Mouse (Mus musculus): ENCODE results near the gene Rpa1.

DNA sequence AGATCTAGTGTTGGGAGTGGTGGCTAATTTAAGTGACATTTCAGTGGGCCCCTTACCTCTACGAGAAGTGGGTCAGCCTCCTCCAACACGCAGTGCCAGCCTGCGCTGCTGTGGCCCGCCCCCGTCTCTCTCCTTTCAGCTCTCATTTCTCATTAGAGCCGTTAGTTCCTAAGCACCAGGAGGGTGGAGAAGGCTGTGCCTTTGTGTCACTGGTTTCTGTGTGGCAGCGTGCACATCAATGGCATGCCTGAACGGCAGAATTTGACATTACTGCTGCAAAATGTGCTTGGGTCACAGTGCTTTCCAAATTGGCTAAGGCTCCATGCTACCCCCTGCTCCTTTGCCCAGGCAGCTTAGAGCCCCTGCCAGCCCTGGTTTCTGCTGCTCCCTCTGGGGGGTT lies 74.7 kb downstream of the Rpa1 start:
- TF ChIP-seq POLR2A (IDR thresholded peaks at IDR 0.05; ENCODE audit: low read depth, low read length) (no peak), CTCF (IDR thresholded peaks at IDR 0.05; ENCODE audit: borderline replicate concordance, insufficient read depth, low read length) (no peak)
